Mouse (Mus musculus) liver, postnatal 0 days (tissue): ENCODE results near the gene Dusp28.

Source experiments
- CTCF ChIP-seq: sonication (generic); IDR thresholded peaks from 2 replicates; pipeline ENCODE4 v1.5.1; 2016; ENCODE audit warnings: antibody characterized with exemption, low read depth
- EP300 ChIP-seq: IDR thresholded peaks from 2 replicates; pipeline ENCODE4 v1.6.1; 2016; ENCODE audit warnings: antibody characterized with exemption, low read depth, mild to moderate bottlenecking

- TF ChIP-seq CTCF = no peak
- no peak for TF ChIP-seq EP300
Measured at GRCm38 (mm10) chr1:92919151-92919550, 12.4 kb downstream of the Dusp28 start.
